Mouse (Mus musculus): Measurements from ENCODE around the gene Man1a. TPM values are rescaled to one million over a fixed set of nuclear protein-coding genes. Genes with fewer than 3 reads are reported as not detected.

Man1a gene
- total RNA-seq, 1 experiment = 9.1 TPM

DNA sequence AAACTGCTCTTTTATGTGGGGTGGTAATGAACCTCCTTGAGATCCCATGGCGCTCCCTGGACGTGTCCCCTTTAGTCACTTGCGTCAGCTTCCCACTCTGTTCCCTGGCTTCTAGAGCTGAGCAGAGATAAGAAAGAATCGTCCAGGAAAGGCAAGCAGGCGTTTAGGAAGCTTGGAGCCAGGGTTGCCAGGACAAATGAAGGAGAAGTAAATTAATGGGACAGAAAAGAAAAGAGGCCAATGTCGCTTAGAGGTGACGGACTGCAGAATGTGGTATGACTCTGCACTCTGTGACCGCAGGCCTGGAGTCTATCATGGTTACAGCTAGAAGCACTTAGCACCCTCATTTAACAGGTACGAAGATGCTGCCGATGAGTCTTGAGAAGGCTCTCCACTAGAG lies 37.7 kb downstream of the Man1a start:
- Histone ChIP-seq H3K9ac (ENCODE audit: insufficient read depth, low read depth, low read length, poor library complexity, severe bottlenecking) (no peak overlapping the region), H3K4me3 (ENCODE audit: insufficient read depth in 1 of 2, low read depth in 1 of 2, low read length in 2 of 2, poor library complexity in 1 of 2, severe bottlenecking in 1 of 2) (no peak overlapping the region), H3K36me3 (ENCODE audit: control insufficient read depth, insufficient read depth, low read length, poor library complexity, severe bottlenecking) (no peaks in the 10 kb centered on the region), H3K4me1 (ENCODE audit: control insufficient read depth in 2 of 2, insufficient read depth in 2 of 2, low read length in 2 of 2, poor library complexity in 1 of 2) (no peaks in the 10 kb centered on the region), H3K9me3 (ENCODE audit: control insufficient read depth, insufficient read depth, low read depth, low read length) (no peaks in the 10 kb centered on the region), H3K27ac (ENCODE audit: insufficient read depth, low read depth, low read length, poor library complexity, severe bottlenecking) (no peak overlapping the region)
- DNase-seq (ENCODE audit: low read depth, low spot score) = no peak
- TF ChIP-seq ZC3H11A (IDR thresholded peaks at IDR 0.05; ENCODE audit: borderline replicate concordance, low read depth, low read length) (no peak), CHD2 (IDR thresholded peaks at IDR 0.05; ENCODE audit: low read depth, low read length) (no peak), HCFC1 (IDR thresholded peaks at IDR 0.05; ENCODE audit: borderline replicate concordance, insufficient read depth, low read length) (no peak), MAFK (IDR thresholded peaks at IDR 0.05; ENCODE audit: insufficient read depth, low read depth, low read length) (no peak), ZNF384 (IDR thresholded peaks at IDR 0.05; ENCODE audit: low read depth, low read length) (no peak)
- in situ Hi-C loops (cut with MboI; ENCODE audit: low sequenced_read_pairs in 2 of 2, unreplicated experiment in 2 of 2) = no loop called here

DNA sequence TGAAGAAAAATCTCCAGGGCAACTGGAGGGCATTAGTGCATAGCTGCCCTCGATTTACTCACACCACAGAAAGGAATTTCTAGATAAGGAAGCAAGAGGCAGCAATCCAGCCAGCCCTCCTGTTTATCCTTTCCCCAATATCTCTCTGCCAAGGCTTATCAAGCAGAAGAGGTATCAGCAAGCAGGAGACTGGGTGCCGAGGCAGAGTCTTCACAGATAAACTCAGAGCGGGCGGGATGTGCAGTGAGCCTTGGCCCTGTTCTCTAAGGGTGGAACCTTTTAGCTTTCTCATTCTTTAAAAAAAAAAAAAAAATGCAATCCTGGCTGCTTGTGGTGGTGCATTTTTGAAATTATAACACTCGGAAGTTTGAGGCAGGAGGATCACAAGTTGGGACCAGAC lies 38.2 kb downstream of the Man1a start:
- no peak for DNase-seq (ENCODE audit: low read depth, low spot score)
- Histone ChIP-seq H3K27ac (ENCODE audit: insufficient read depth, low read depth, low read length, poor library complexity, severe bottlenecking) (no peak overlapping the region), H3K36me3 (ENCODE audit: control insufficient read depth, insufficient read depth, low read length, poor library complexity, severe bottlenecking) (no peaks in the 10 kb centered on the region), H3K9ac (ENCODE audit: insufficient read depth, low read depth, low read length, poor library complexity, severe bottlenecking) (no peak overlapping the region), H3K4me3 (ENCODE audit: insufficient read depth in 1 of 2, low read depth in 1 of 2, low read length in 2 of 2, poor library complexity in 1 of 2, severe bottlenecking in 1 of 2) (no peak overlapping the region), H3K9me3 (ENCODE audit: control insufficient read depth, insufficient read depth, low read depth, low read length) (no peaks in the 10 kb centered on the region), H3K4me1 (ENCODE audit: control insufficient read depth in 2 of 2, insufficient read depth in 2 of 2, low read length in 2 of 2, poor library complexity in 1 of 2) (no peaks in the 10 kb centered on the region)
- no peak for TF ChIP-seq CHD2 (IDR thresholded peaks at IDR 0.05; ENCODE audit: low read depth, low read length)
- TF ChIP-seq ZC3H11A (IDR thresholded peaks at IDR 0.05; ENCODE audit: borderline replicate concordance, low read depth, low read length) = no peak
- TF ChIP-seq HCFC1 (IDR thresholded peaks at IDR 0.05; ENCODE audit: borderline replicate concordance, insufficient read depth, low read length) = no peak
- no peak for TF ChIP-seq ZNF384 (IDR thresholded peaks at IDR 0.05; ENCODE audit: low read depth, low read length)
- in situ Hi-C loops (cut with MboI; ENCODE audit: low sequenced_read_pairs in 2 of 2, unreplicated experiment in 2 of 2) = no loop called here

DNA sequence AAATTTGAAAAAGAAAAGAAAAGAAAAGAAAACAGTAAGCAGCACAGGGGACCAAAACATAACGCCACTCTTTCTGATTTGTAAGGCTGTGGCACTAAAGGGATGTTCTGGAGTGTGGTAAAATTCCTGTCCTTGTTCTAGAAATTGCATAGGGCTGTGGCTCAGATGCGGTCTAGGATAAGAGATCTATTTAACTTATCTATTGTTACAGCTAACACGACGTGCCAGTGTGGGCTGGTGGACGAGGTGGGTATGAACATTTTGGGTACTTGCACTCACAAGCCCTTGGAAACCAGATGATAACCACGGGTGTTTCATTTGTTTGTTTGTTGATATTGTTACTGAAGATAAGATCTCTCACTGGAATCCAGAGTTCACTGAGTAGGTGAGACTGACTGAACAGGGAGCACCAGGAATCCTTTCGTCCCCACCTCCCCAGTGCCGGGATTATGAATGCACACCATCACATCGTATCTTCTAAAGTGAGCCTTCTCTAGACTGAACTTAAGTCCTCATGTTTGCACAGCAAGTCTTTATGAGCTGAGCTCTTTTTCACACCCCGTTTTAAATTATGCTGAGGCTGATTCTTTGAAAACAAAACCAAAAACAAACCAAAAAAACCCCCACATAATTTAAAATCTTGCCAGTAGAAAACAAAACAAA lies 38.9 kb downstream of the Man1a start:
- Histone ChIP-seq H3K36me3 (ENCODE audit: control insufficient read depth, insufficient read depth, low read length, poor library complexity, severe bottlenecking) (no peaks in the 10 kb centered on the region), H3K9ac (ENCODE audit: insufficient read depth, low read depth, low read length, poor library complexity, severe bottlenecking) (no peak overlapping the region), H3K4me3 (ENCODE audit: insufficient read depth in 1 of 2, low read depth in 1 of 2, low read length in 2 of 2, poor library complexity in 1 of 2, severe bottlenecking in 1 of 2) (no peak overlapping the region), H3K4me1 (ENCODE audit: control insufficient read depth in 2 of 2, insufficient read depth in 2 of 2, low read length in 2 of 2, poor library complexity in 1 of 2) (no peaks in the 10 kb centered on the region), H3K9me3 (ENCODE audit: control insufficient read depth, insufficient read depth, low read depth, low read length) (no peaks in the 10 kb centered on the region), H3K27ac (ENCODE audit: insufficient read depth, low read depth, low read length, poor library complexity, severe bottlenecking) (no peak overlapping the region)
- TF ChIP-seq CHD2 (IDR thresholded peaks at IDR 0.05; ENCODE audit: low read depth, low read length) (no peak), HCFC1 (IDR thresholded peaks at IDR 0.05; ENCODE audit: borderline replicate concordance, insufficient read depth, low read length) (no peak), ZNF384 (IDR thresholded peaks at IDR 0.05; ENCODE audit: low read depth, low read length) (no peak)
- DNase-seq (ENCODE audit: low read depth, low spot score) = no peak
- in situ Hi-C loops (cut with MboI; ENCODE audit: low sequenced_read_pairs in 2 of 2, unreplicated experiment in 2 of 2) = no loop called here

DNA sequence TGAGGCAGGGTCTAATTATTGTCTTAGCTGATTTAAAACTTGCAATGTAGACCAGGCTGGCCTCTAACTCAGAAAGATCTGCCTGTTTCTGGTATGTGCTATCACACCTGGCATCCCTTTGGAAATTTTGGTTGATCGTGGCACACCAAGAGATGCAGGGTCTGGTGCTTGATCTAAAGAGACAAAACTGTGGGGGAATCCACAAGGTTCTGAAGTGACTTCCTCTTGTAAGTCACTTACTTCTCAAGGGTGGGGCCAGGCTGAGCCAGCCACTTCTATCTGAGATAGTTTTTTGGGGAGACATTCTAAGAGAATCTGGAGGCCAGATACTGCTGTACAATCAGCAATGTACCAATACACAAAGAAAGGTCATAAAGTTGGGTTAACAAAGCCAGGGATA lies 40.8 kb downstream of the Man1a start:
- TF ChIP-seq ZNF384 (IDR thresholded peaks at IDR 0.05; ENCODE audit: low read depth, low read length) (no peak), ZC3H11A (IDR thresholded peaks at IDR 0.05; ENCODE audit: borderline replicate concordance, low read depth, low read length) (no peak), MAFK (IDR thresholded peaks at IDR 0.05; ENCODE audit: insufficient read depth, low read depth, low read length) (no peak), CHD2 (IDR thresholded peaks at IDR 0.05; ENCODE audit: low read depth, low read length) (no peak), HCFC1 (IDR thresholded peaks at IDR 0.05; ENCODE audit: borderline replicate concordance, insufficient read depth, low read length) (no peak)
- no peak overlapping the region for H3K4me3 ChIP-seq (ENCODE audit: insufficient read depth in 1 of 2, low read depth in 1 of 2, low read length in 2 of 2, poor library complexity in 1 of 2, severe bottlenecking in 1 of 2)
- H3K9ac ChIP-seq (ENCODE audit: insufficient read depth, low read depth, low read length, poor library complexity, severe bottlenecking) = no peak overlapping the region
- H3K36me3 ChIP-seq (ENCODE audit: control insufficient read depth, insufficient read depth, low read length, poor library complexity, severe bottlenecking) = no peaks in the 10 kb centered on the region
- in situ Hi-C loops (cut with MboI; ENCODE audit: low sequenced_read_pairs in 2 of 2, unreplicated experiment in 2 of 2) = no loop called here
- H3K27ac ChIP-seq (ENCODE audit: insufficient read depth, low read depth, low read length, poor library complexity, severe bottlenecking) = no peak overlapping the region
- DNase-seq (ENCODE audit: low read depth, low spot score) = no peak
- H3K4me1 ChIP-seq (ENCODE audit: control insufficient read depth in 2 of 2, insufficient read depth in 2 of 2, low read length in 2 of 2, poor library complexity in 1 of 2) = no peaks in the 10 kb centered on the region
- H3K9me3 ChIP-seq (ENCODE audit: control insufficient read depth, insufficient read depth, low read depth, low read length) = no peaks in the 10 kb centered on the region

DNA sequence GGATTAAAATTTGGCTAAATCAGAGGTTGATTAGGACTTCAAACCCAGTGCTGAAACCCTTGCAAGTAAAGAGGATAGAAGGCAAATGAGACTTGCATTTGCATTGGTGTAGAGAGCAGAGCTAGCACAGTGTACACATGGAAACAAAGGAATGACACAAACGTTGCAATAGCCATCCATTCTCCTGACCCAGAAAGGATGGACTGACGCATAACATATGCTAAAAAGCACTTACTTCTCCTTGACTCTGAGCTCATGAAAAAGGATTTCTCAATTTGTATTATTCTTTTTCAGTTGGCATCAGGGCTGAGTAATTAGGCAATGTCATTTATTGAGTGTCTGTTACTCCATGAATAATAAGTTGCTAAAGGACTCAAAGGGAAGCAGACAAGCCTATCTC lies 41.6 kb downstream of the Man1a start:
- Histone ChIP-seq H3K4me3 (ENCODE audit: insufficient read depth in 1 of 2, low read depth in 1 of 2, low read length in 2 of 2, poor library complexity in 1 of 2, severe bottlenecking in 1 of 2) (no peak overlapping the region), H3K9me3 (ENCODE audit: control insufficient read depth, insufficient read depth, low read depth, low read length) (no peaks in the 10 kb centered on the region), H3K27ac (ENCODE audit: insufficient read depth, low read depth, low read length, poor library complexity, severe bottlenecking) (no peak overlapping the region), H3K36me3 (ENCODE audit: control insufficient read depth, insufficient read depth, low read length, poor library complexity, severe bottlenecking) (no peaks in the 10 kb centered on the region), H3K4me1 (ENCODE audit: control insufficient read depth in 2 of 2, insufficient read depth in 2 of 2, low read length in 2 of 2, poor library complexity in 1 of 2) (no peaks in the 10 kb centered on the region), H3K9ac (ENCODE audit: insufficient read depth, low read depth, low read length, poor library complexity, severe bottlenecking) (no peak overlapping the region)
- DNase-seq (ENCODE audit: low read depth, low spot score) = no peak
- TF ChIP-seq CHD2 (IDR thresholded peaks at IDR 0.05; ENCODE audit: low read depth, low read length) = no peak
- no peak for TF ChIP-seq MAFK (IDR thresholded peaks at IDR 0.05; ENCODE audit: insufficient read depth, low read depth, low read length)
- no peak for TF ChIP-seq ZC3H11A (IDR thresholded peaks at IDR 0.05; ENCODE audit: borderline replicate concordance, low read depth, low read length)
- TF ChIP-seq HCFC1 (IDR thresholded peaks at IDR 0.05; ENCODE audit: borderline replicate concordance, insufficient read depth, low read length) = no peak
- no peak for TF ChIP-seq ZNF384 (IDR thresholded peaks at IDR 0.05; ENCODE audit: low read depth, low read length)
- in situ Hi-C loops (cut with MboI; ENCODE audit: low sequenced_read_pairs in 2 of 2, unreplicated experiment in 2 of 2) = no loop called here

Measured in ES-E14 (cell line).